Mouse (Mus musculus): ENCODE data around the gene Rgs6.

Rgs6 gene

DNA sequence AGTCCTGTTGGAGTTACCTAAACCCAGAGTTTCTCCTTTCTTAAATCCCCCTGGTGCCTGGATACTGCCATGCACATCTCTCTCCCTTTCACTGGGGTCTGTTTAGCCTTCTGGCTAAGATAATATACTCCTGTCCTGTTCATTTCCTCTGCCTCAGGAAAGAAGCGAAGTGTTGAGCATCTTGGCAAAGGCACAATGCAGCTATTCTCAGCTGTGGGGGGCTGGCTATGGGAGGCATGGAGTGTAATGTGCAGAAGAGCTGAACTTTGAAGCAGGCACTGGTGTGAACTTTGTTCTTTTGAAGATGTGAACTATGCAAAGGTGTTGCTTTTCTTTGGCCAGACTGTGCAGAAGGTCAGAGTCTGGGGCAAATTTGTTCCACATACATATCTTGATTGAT, 169.3 kb downstream of the Rgs6 start:
- no peak for DNase-seq (ENCODE audit: low spot score)

DNA sequence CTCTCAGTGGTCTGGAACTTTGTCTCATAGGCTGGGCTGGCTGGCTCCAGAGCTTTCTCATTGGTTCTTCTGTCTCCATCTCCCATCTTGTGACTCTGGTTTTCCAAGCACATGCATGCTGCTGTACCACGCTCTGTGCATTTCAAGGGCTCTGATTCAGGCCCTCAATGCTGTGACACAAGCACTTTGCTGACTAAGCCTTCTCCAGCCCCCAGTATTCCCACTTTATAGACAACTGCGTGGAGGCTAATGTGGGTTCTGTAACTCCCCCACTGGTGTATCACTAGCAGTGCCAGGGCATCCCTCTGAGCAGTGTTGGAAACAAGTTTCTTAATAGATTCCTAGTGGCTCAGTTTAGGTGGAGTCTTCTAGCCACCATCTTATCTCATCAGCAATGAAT, 174.0 kb downstream of the Rgs6 start:
- DNase-seq (ENCODE audit: low spot score), result no peak

DNA sequence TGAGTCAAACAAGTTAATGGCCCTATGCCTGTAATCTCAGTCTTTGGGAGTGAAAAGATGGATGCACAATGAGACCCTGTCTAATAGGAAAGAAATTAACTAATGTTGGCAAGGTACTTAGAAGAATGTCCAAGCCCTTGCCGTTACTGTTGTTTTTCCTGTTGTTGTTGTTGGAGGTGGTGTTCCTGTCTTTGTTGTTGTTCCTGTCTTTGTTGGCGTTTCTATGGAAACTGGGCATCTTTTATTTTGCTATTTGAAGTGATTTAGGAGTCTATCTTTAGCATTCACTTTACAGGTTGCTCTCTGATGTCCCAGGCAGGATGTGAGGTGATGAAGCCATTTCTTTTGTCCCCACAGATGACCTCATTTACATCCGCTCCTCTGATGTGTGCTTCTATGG, 180.6 kb downstream of the Rgs6 start:
- DNase-seq (ENCODE audit: low spot score), result no peak

DNA sequence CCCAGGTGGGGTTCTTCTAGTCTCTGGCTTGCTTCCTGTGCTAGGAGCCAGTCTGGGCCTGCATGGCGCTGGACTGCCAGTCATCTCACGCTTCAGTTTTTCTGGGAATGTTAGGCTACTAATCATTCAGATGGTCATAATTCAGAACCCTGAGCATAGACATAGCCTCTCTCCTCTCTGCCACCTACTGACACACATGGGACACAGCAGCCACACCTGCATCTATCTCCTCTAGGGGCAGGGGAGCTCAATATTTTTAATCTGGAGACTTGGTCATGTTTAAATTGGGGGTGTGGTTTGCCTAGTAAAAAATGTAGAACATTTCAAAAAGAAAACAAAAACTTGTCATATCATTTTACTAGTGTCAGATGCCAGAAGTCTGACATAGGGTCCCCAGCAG, 184.1 kb downstream of the Rgs6 start:
- DNase-seq (ENCODE audit: low spot score), result no peak

DNA sequence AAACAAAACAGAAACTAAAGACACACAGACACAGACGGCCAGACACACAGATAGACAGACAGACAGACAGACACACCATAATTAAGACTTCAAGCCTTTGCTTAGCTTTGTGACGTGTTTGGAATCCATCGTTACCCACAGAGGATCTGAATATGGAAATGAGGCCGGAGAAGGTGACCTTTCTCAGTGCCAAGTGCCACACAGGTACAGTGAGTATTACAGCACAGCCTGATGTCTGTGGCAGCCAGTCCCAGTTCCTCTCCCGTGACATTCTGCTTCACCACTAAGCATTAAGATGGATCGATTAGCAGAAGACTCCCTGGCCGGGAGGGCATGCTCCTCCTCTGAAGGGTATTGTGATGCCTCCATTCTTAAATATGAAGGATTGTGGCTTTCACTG, 186.5 kb downstream of the Rgs6 start:
- no peak for DNase-seq (ENCODE audit: low spot score)

DNA sequence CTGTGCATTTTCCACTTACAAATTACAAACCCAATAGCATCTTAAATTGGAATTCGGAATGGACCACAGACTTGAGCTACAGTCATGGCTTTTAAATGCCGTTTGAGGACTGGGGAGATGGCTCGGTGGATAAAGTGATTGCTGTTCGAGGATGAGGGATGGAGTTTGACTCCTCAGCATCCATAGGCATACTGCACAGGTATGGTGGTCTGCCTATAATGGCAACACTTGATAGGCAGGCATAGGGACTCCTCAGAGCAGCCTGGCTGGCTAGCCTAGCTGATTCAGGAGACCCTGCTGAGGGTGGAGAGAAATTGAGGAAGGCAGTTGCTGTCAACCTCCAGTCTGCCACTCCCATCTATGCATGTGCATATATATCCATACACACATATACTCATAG, 188.6 kb downstream of the Rgs6 start:
- no peak for DNase-seq (ENCODE audit: low spot score)

DNA sequence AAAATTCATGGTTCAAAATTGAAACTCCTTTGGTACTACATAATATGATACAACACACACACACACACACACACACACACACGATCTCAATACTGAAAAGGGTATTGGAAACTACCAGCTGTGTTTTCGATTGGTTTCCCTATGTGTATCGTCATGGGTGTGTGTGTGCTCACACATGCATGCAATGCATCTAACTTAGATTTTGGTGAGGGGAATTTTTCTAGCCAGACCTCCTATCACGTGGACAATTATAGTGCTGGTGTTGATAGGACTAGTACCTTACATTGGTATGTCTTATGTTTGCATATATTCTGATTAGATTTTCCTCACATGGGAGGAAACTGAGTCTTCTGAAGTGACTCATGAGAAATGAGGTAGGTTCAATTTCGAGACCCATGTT, 192.8 kb downstream of the Rgs6 start:
- no peak for DNase-seq (ENCODE audit: low spot score)

DNA sequence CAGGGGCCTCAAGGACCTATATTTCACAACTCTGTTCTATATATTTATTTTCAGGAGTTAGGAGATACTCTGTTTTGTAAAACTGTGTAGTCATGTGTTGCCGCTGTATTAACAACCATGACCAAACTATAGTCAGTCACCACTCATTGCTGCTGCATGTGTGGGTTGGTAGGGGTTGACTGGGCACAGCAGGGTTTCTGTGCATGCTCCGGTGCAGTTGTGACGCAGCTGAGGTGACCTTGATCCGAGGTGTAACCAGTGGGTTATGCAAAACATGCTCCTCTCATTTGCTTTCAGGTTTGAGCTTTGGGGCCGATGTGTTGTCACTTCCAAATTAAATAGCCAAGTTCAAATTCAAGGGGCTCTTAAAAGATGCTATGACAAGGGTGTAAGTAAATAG, 193.3 kb downstream of the Rgs6 start:
- no peak for DNase-seq (ENCODE audit: low spot score)

DNA sequence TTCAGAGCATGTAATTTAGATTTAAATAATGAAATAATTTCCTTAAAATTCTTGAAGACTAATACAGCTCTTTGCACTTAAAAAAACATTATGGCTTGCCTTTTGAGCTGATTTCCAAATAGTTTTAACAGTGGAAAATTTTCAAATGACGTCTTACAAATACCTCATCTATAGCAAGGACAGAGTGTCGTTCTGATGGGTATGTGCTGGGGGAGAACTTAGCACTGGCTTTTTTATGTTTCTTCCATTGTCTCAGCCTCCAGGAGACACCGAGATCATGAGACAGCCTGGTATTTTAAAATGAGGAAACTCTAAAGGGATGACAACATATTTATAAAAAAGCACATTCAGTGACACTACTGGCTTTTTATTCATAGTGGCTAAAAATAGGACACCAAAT, 204.0 kb downstream of the Rgs6 start:
- DNase-seq (ENCODE audit: low spot score), result no peak

DNA sequence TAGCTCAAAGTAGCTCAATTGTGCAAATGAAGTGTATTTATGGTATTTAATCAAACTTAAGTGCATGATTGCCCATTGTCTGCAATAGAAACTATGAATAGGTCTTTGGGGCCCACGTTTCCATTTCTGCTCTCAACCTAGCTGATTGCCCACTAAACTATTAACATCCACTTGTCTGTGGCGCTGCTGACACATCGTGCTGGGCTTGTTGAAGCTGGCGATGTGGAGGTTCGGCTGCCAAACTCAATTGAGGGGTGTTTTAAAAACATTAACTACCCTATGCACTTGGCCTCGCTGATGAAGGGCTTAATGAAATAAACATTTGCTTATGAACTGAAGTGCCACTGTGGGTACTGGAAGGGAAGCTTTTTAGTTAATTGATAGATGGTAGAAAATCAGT, 211.8 kb downstream of the Rgs6 start:
- DNase-seq (ENCODE audit: low spot score), result no peak

DNA sequence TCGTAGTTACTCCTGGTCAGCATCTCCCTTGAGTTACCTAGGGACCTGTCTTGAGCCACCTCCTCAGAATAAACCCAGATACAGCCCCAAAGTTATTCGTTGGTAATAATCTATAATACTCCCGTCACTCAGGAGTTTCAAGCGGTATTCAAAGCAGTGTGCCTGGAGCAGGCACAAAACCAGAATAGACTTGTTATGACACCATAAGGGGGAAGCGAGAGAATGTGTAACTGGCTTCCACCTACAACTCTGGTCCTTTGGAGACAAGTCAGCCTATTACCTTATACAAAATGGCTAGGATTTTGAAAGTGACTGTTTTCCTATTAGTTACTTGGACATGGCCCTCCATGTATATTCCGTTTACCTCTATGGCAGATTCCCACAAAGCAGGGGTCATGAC, 213.6 kb downstream of the Rgs6 start:
- DNase-seq (ENCODE audit: low spot score), result no peak

DNA sequence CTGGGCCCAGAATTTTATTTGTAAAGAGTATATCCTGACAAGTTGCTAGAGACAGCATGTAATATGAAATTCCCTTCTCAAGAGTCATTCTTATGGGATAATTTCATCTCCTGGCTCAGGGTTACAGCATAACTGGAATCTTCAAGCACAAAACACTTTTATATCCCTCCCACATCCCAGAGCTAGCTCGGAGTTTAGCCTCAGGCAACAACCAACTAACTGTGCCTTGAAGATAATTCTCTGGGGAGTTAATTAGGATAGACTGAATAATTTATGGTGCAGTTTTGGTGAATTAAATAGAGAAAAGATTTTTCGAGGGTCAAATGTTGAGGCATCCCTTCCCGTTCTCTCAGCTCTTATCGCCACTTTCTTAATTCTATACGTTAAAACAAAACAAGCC, 214.6 kb downstream of the Rgs6 start:
- DNase-seq (ENCODE audit: low spot score), result no peak

DNA sequence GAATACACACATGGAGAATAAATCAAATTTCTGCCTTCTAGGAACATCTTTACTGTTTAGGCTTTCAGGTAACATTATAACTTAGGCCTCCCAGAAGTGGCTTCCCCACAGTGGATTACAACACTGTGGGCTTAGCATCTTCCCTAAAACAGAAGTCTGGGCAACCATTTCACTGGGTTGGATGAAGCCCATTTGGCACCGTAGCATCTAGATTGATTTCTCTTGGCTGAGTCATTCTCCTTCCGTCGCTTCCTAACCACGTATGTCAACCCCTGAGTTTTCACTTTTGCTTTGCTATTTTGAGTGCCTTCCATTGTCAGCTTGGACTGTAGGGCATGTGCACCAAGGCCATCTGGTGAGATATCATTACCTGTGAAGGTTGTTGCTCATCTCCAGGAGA, 217.1 kb downstream of the Rgs6 start:
- DNase-seq (ENCODE audit: low spot score), result no peak

DNA sequence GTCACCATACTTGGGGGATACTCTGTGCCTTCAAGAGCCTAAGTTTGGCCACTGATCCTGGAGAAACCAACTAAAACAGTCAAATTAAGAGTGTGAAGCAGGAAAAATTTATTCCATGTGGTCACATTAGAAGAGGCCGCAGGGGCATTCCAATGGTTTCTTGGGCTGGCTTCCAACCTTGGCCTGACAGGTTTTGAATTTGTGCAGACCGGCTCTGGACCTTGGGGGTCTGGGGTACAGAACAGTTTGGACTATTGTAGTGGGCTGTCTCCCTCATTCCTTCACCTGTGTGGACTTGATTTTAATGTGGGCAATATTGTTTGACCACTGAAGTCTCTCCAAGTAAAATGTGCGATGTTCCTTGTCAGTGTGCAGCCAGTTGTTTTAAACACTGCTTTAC, 222.5 kb downstream of the Rgs6 start:
- DNase-seq (ENCODE audit: low spot score), result no peak

DNA sequence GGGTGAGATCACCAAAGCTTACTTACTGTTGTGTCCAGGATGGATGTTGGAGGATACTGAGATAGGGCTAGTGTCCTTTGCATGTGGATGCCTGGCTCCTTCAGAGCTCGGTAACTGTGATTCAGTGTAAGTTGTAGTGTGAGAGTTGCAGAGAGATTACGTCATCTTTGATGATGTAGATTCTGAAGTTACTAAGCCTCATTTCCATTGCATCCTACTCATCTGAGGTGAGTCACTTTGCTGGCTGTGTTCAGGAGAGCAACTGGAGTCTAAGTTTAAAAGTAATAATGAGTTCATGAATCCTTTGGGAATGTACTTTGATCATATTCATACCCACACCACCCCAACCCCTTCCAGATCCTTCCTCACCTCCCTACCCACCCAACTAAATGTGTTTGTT, 227.9 kb downstream of the Rgs6 start:
- no peak for DNase-seq (ENCODE audit: low spot score)

DNA sequence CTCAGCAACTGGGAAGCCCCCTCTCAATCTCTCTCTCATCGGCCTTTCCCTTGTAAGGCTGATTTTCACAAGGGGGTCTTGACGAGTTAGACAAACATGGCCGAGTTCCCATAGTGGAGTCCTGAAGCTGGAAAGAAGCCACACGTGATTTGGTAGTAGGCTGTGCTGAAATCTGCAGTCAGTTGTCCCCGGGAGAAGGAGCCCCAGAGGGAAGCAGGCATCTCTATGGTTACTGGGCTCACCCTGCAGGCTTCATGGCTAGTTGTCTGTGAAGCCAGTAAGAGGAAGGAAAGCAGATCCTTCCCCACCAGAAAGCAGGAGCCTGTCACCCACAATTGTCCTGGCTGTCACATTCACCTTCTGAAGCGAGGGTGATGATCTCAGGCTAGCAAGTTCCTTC, 231.2 kb downstream of the Rgs6 start:
- no peak for DNase-seq (ENCODE audit: low spot score)

DNA sequence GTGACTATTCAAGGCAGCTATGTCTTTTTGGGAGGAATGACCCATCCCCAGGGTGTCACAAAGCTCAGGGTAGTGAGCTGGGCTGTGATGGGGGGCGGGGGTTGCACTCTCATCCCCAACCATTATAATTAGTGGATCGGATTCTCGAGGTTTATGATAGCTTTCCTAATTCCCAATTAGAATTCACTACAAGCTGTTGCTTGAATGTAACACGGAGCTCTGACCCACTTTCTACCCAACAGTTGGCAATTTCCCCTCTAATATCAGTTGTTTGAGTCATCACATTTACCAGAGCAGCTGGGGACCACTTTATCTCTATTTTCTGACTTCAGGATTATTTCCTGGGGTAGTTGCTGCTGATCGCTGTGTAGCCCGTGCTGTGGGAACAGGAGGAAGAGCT, 231.9 kb downstream of the Rgs6 start:
- DNase-seq (ENCODE audit: low spot score), result no peak

DNA sequence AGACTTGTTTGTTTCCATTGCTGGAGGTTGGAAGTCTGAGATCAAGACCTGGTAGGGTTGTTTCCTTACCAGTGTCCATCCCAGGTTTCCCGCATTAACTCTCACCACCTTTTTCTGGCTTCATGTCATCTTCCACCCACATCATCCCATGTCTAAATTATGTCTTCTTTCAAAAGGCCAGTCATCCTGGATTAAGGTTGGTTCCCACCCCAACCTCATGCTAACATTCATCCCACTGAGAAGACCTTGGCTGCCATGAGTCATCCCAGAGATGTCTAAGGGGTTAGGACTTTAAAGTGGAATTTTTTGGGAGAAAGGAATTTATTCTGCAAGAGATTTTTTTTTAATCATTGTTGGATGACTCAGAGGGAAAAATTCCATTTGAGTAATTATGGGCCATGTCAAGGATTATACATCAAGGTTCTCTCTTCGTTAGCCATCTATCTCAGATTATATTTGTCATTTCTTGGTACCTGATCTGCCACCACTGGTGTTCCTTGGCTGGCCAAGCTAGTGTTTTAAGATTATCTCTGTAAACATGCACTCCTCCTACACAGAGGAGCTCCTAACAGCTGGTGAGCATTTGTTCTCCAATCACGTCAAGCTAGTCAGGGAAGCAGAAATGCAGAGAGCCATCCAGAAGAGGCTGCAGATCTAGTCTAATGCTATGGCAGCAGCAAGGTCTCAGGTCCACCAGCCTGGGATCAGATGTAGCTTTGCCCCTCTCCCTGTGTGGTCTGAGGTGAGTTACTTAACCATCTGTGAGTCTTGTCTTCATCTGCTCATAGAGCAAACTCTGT, 234.9 kb downstream of the Rgs6 start:
- DNase-seq (ENCODE audit: low spot score), result no peak

DNA sequence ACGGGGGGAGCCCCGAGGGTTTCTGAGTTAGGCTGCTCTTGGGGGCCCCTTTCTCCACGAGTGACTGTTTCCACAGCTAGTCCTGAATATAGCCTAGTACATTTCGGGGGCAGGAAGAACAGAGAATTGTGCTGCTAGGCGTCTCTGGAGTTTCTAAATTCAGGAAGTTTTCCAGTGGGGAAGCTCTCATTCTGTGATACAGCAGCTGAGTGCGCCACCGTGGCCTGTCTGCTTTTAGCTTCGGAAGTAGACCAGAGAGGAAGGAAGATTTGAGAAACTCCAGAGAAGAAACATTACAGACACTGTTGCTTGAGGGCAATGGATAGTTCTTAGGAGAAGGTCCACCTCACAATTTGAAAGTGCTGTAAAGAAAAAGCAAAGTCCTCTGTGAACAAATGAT, 242.2 kb downstream of the Rgs6 start:
- no peak for DNase-seq (ENCODE audit: low spot score)

DNA sequence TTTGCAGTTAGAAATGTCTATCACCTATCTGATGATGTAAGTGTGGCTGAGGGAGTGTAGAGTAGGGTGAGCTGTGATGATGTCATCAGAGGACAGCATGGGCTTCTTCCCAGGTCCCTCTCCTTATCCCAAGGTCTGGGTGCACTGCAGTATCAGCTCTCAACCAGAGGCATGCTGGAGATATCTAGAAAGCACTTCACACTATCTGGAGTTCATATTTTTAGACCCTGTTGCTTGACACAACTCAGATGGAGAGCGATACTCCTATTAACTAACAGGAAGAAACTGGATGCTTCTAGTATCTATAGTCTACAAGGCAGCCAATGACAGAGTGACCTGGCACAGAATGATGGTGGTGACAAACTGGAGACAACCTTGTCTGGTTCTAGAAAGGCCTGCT, 250.5 kb downstream of the Rgs6 start:
- DNase-seq (ENCODE audit: low spot score), result no peak

DNA sequence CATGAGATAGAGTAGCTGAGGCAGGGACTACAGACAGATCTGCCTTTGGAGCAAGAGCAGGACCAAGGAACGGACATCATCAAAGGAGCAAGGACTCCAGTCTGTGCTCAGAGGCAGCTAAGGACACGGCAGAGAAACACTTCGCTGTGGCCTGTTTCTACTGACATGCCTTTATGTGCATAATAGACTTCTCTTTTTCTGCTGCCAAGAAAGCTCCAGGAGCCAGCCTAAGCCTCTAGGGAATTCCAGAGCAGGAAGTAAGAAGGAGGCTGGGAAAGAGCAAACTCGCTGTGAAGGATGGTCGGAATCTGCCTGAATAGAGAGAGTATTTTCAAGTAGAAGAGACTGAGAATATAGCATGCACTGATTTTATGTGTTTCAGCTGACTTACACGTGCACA, 253.5 kb downstream of the Rgs6 start:
- DNase-seq (ENCODE audit: low spot score), result peak; percentile 6

DNA sequence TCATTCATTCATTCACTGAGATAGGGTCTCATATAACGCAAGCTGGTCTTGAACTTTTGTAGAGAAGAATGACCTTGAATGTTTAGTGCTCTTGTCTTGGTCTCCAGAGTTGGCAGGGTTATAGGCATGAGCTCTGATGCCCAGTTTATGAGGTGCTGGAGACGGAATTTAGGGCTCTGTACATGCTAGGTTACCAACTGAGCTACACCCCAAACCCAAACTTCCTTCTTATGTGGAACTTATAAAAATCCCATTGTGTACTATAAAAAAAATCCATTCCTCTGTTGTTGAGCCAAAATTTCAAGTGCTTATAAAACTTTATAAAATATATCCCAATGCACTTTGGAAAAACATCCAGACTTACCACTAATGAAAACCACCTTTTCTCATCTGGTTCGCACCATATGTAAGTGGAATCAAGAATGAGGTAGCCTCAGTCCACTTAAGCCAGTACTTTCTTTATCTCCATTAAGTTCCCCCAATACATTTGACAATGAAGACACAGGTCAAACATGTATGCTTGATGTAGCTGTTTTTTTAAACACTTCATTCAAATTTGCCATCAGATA, 260.3 kb downstream of the Rgs6 start:
- DNase-seq (ENCODE audit: low spot score), result no peak

DNA sequence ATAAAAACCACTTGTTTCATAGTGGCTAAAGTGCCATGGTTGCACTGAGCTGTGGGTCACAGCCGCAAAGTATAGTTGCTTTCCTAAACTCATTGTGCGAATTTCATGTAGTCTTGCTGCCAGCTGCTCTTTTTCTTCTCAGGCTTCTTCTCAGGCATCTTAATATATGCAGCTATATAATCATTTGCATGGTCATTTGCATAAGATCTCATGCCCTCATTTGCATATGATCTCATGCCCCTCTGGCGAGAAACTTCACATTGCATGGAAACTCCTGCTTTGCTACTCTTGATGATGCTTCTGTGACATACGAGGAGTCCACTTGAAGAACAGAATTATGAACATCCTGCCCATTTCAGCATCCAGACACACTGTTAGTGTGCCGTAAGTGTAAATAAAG, 266.8 kb downstream of the Rgs6 start:
- DNase-seq (ENCODE audit: low spot score), result no peak
